27 mouse cellular contexts compared by ENCODE assay signal in the genomic region with DNA sequence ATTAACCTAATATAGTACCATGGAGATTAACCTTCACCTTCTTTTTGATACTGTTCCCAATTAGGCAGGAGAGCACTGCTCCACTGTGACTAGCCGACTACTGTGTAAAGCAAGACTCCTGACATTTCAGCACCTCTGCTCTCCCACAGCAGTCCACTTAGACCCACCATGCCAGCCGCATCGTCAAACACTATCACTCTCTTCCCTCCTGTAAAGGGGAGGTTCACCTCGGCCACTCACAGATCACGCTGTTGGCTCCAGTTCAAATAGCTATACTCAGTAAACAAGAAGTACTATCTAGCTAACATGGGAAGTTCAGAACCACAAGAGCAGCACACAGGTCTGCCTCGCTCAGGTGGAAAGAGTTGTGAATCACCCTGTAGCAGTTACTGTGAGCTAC. TPM values are rescaled to one million over a fixed set of nuclear protein-coding genes. Genes with fewer than 3 reads are reported as not detected.
DNase-seq lines count a peak whose midpoint lies in the region; ATAC-seq and TF ChIP-seq lines count a peak whose summit lies in the region.
"Had no signal": no experiment of that assay in that cellular context is flagged by ENCODE, and none has a peak within 500 bp of the region (broad histone marks: within the 10 kb centered on the region; RNA-seq: fewer than 3 reads in every experiment).

No protein-coding gene starts in this region.

- intact Hi-C loops in heart, postnatal 25 days (cut with DNase I) = no loop called here

- no peak for TF ChIP-seq EP300 in heart, postnatal 0 days (IDR thresholded peaks at IDR 0.05; ENCODE audit: low read depth)

- H3K36me3 ChIP-seq in heart, embryonic 13.5 days = peaks cover 55% of the 10 kb centered on the region
- peaks cover 9% of the 10 kb centered on the region for H3K36me3 ChIP-seq in liver, embryonic 16.5 days (ENCODE audit: control insufficient read depth, insufficient read depth)
- H3K36me3 ChIP-seq in liver, embryonic 11.5 days (ENCODE audit: control insufficient read depth, insufficient read depth, low read length) = peaks cover 6% of the 10 kb centered on the region
- peaks cover 25% of the 10 kb centered on the region for H3K36me3 ChIP-seq in heart, postnatal 0 days (replicated peaks; ENCODE audit: control insufficient read depth, insufficient read depth, low read length)

- no peak overlapping the region for H3K9ac ChIP-seq in heart, embryonic 13.5 days
- no peak overlapping the region for H3K9ac ChIP-seq in liver, embryonic 16.5 days (ENCODE audit: low read depth, low read length)
- H3K9ac ChIP-seq in liver, embryonic 11.5 days (ENCODE audit: low read depth, low read length) = no peak overlapping the region
- H3K9ac ChIP-seq in heart, postnatal 0 days (replicated peaks; ENCODE audit: low read depth, low read length) = no peak overlapping the region
- H3K9ac ChIP-seq: embryonic facial prominence, embryonic 12.5 days; forebrain, postnatal 0 days; intestine, embryonic 15.5 days; limb, embryonic 15.5 days; lung, embryonic 14.5 days; midbrain, embryonic 12.5 days; neural tube, embryonic 12.5 days had no signal

- no peaks in the 10 kb centered on the region for H3K9me3 ChIP-seq in heart, embryonic 13.5 days
- no peaks in the 10 kb centered on the region for H3K9me3 ChIP-seq in liver, embryonic 16.5 days (replicated peaks; ENCODE audit: control insufficient read depth, low read length)
- no peaks in the 10 kb centered on the region for H3K9me3 ChIP-seq in liver, embryonic 11.5 days (ENCODE audit: control insufficient read depth, low read length)
- H3K9me3 ChIP-seq in heart, postnatal 0 days (replicated peaks; ENCODE audit: control insufficient read depth, low read length) = no peaks in the 10 kb centered on the region
- H3K9me3 ChIP-seq: embryonic facial prominence, embryonic 12.5 days; intestine, embryonic 15.5 days; limb, embryonic 10.5 days; limb, embryonic 15.5 days; midbrain, embryonic 12.5 days; neural tube, embryonic 12.5 days had no signal

- WGBS in heart, embryonic 13.5 days = 56% methylated on average over 6 of the region's 6 CpGs
- 70% methylated on average over 6 of the region's 6 CpGs for WGBS in liver, embryonic 16.5 days (ENCODE audit: insufficient replicate concordance)
- 91% methylated on average over 6 of the region's 6 CpGs for WGBS in liver, embryonic 11.5 days
- 31% methylated on average over 6 of the region's 6 CpGs for WGBS in heart, postnatal 0 days

- TF ChIP-seq CTCF in heart, postnatal 0 days (IDR thresholded peaks at IDR 0.05; ENCODE audit: low read depth) = no peak

- DNase-seq in heart, postnatal 25 days (ENCODE audit: low spot score) = no peak
- no peak for DNase-seq in liver, embryonic 11.5 days (ENCODE audit: low spot score)
- peak; percentile 62 for DNase-seq in heart, postnatal 0 days (ENCODE audit: low spot score)
- no peak for DNase-seq in lung, postnatal 14 days
- no peak for DNase-seq in urinary bladder, adult 18-20 months (ENCODE audit: low spot score in 2 of 2)
- DNase-seq: adrenal gland, postnatal 25 days; B cell, adult 2 months; cerebellum, adult 11-12 months; cerebellum, adult 9-11 months; embryo, embryonic 11 days; forebrain, postnatal 0 days; kidney, adult 2 months; kidney, postnatal 36 days; lung, embryonic 14.5 days; right cerebral cortex, postnatal 4 days had no signal

- H3K4me2 ChIP-seq in heart, embryonic 13.5 days = peak overlapping the region; percentile 21
- H3K4me2 ChIP-seq in liver, embryonic 16.5 days (ENCODE audit: low read depth, low read length) = no peak overlapping the region
- H3K4me2 ChIP-seq in liver, embryonic 11.5 days = no peak overlapping the region
- H3K4me2 ChIP-seq in heart, postnatal 0 days (ENCODE audit: low read depth, low read length) = no peak overlapping the region
- H3K4me2 ChIP-seq: embryonic facial prominence, embryonic 12.5 days; intestine, embryonic 15.5 days; limb, embryonic 15.5 days; lung, embryonic 14.5 days; midbrain, embryonic 12.5 days; neural tube, embryonic 12.5 days had no signal

- no peak for ATAC-seq in heart, embryonic 13.5 days (ENCODE audit: extremely low read depth, insufficient number of reproducible peaks, low FRiP score, low TSS enrichment)
- ATAC-seq in liver, embryonic 16.5 days (ENCODE audit: low read depth) = peak; percentile 78
- ATAC-seq in liver, embryonic 11.5 days (replicated peaks; ENCODE audit: low FRiP score) = no peak
- peak; percentile 88 for ATAC-seq in heart, postnatal 0 days (ENCODE audit: insufficient read depth, low read depth)
- peak; percentile 54 for ATAC-seq in megakaryocyte progenitor cell, adult 5-6 weeks (replicated peaks; ENCODE audit: poor library complexity)
- ATAC-seq: forebrain, postnatal 0 days; hindbrain, embryonic 16.5 days had no signal

- H3K27ac ChIP-seq in heart, embryonic 13.5 days (replicated peaks) = peak overlapping the region; percentile 46; the same call in 1 of the 2 replicates
- no peak overlapping the region for H3K27ac ChIP-seq in liver, embryonic 16.5 days (ENCODE audit: low read length)
- no peak overlapping the region for H3K27ac ChIP-seq in liver, embryonic 11.5 days (ENCODE audit: low read depth, low read length)
- H3K27ac ChIP-seq in heart, postnatal 0 days (ENCODE audit: low read depth) = peak overlapping the region; percentile 59; the same call in 1 of the 2 replicates
- H3K27ac ChIP-seq: embryonic facial prominence, embryonic 12.5 days; intestine, embryonic 15.5 days; limb, embryonic 10.5 days; limb, embryonic 15.5 days; midbrain, embryonic 12.5 days; neural tube, embryonic 12.5 days; stomach, postnatal 0 days had no signal

- peaks cover 10% of the 10 kb centered on the region for H3K4me1 ChIP-seq in heart, embryonic 13.5 days
- H3K4me1 ChIP-seq in liver, embryonic 16.5 days (ENCODE audit: control insufficient read depth, low read depth, low read length) = no peaks in the 10 kb centered on the region
- H3K4me1 ChIP-seq in liver, embryonic 11.5 days (replicated peaks; ENCODE audit: control insufficient read depth, insufficient read depth, low read length) = no peaks in the 10 kb centered on the region
- no peaks in the 10 kb centered on the region; the same call in 1 of the 2 replicates for H3K4me1 ChIP-seq in heart, postnatal 0 days (ENCODE audit: control insufficient read depth, insufficient read depth)
- H3K4me1 ChIP-seq: embryonic facial prominence, embryonic 12.5 days; intestine, embryonic 15.5 days; limb, embryonic 10.5 days; limb, embryonic 15.5 days; midbrain, embryonic 12.5 days; neural tube, embryonic 12.5 days had no signal

- H3K27me3 ChIP-seq in heart, embryonic 13.5 days (replicated peaks) = no peaks in the 10 kb centered on the region
- H3K27me3 ChIP-seq in liver, embryonic 16.5 days (ENCODE audit: control insufficient read depth, insufficient read depth, low read depth, low read length) = no peaks in the 10 kb centered on the region
- no peaks in the 10 kb centered on the region for H3K27me3 ChIP-seq in liver, embryonic 11.5 days (replicated peaks; ENCODE audit: control insufficient read depth, insufficient read depth, low read length)
- H3K27me3 ChIP-seq in heart, postnatal 0 days (ENCODE audit: control insufficient read depth, insufficient read depth, low read length) = no peaks in the 10 kb centered on the region
- H3K27me3 ChIP-seq: embryonic facial prominence, embryonic 12.5 days; intestine, embryonic 15.5 days; limb, embryonic 15.5 days; midbrain, embryonic 12.5 days; neural tube, embryonic 12.5 days had no signal

- no peak overlapping the region for H3K4me3 ChIP-seq in heart, embryonic 13.5 days
- no peak overlapping the region for H3K4me3 ChIP-seq in liver, embryonic 16.5 days (ENCODE audit: low read depth, low read length)
- H3K4me3 ChIP-seq in liver, embryonic 11.5 days (ENCODE audit: low read depth, low read length) = no peak overlapping the region
- H3K4me3 ChIP-seq in heart, postnatal 0 days (ENCODE audit: low read depth, low read length) = no peak overlapping the region
- H3K4me3 ChIP-seq: embryonic facial prominence, embryonic 12.5 days; intestine, embryonic 15.5 days; limb, embryonic 10.5 days; limb, embryonic 15.5 days; midbrain, embryonic 12.5 days; myocyte; neural tube, embryonic 12.5 days had no signal

RNA-seq across cellular contexts. Expression of a gene that starts 13.3 kb away (rescaled TPM):
- 15.4 and 15.6 TPM in 2 replicates for polyA plus RNA-seq in heart, embryonic 13.5 days (2015; fragmentation: Nextera tagmentation; extraction: Ambion mirVana)
- total RNA-seq in heart, postnatal 25 days (2021) = 10 to 100 TPM; 28.9 to 35.2 TPM
- 6.8 and 7.2 TPM in 2 replicates for polyA plus RNA-seq in liver, embryonic 16.5 days (2015; fragmentation: Nextera tagmentation; extraction: Ambion mirVana)
- 17.5 and 18.0 TPM in 2 replicates for polyA plus RNA-seq in liver, embryonic 11.5 days (2014; fragmentation: Nextera tagmentation; extraction: Ambion mirVana)
- 16.3 and 24.2 TPM in 2 replicates for total RNA-seq in heart, postnatal 0 days (2014; rRNA removed; ENCODE audit: low replicate concordance)
- 14.7 and 15.7 TPM in 2 replicates for polyA plus RNA-seq in heart, postnatal 0 days (2015; fragmentation: Nextera tagmentation; extraction: Ambion mirVana)
- 19.4 and 20.0 TPM in 2 replicates for total RNA-seq in megakaryocyte progenitor cell, adult 5-6 weeks (2015)
- total RNA-seq in megakaryocyte progenitor cell, adult 5-6 weeks (2017) = 16.7 and 18.1 TPM in 2 replicates

RNA-seq across cellular contexts. Expression of a gene that starts 26.8 kb away (rescaled TPM):
- 44.6 and 48.7 TPM in 2 replicates for polyA plus RNA-seq in heart, embryonic 13.5 days (2015; fragmentation: Nextera tagmentation; extraction: Ambion mirVana)
- total RNA-seq in heart, postnatal 25 days (2021) = 1 to 10 TPM; 5.6 to 6.4 TPM
- polyA plus RNA-seq in liver, embryonic 16.5 days (2015; fragmentation: Nextera tagmentation; extraction: Ambion mirVana) = 89.7 and 97.0 TPM in 2 replicates
- polyA plus RNA-seq in liver, embryonic 11.5 days (2014; fragmentation: Nextera tagmentation; extraction: Ambion mirVana) = 91.0 and 108 TPM in 2 replicates
- 21.0 and 31.7 TPM in 2 replicates for total RNA-seq in heart, postnatal 0 days (2014; rRNA removed; ENCODE audit: low replicate concordance)
- polyA plus RNA-seq in heart, postnatal 0 days (2015; fragmentation: Nextera tagmentation; extraction: Ambion mirVana) = 27.8 and 29.0 TPM in 2 replicates
- 33.1 and 33.4 TPM in 2 replicates for total RNA-seq in megakaryocyte progenitor cell, adult 5-6 weeks (2015)
- 24.1 and 27.9 TPM in 2 replicates for total RNA-seq in megakaryocyte progenitor cell, adult 5-6 weeks (2017)

Comparison
In these comparisons a context has a peak if more than half of its experiments do, and no peak if none do; other contexts are left out.
1. ATAC-seq: peak in liver, embryonic 16.5 days (single experiment), heart, postnatal 0 days (single experiment) and megakaryocyte progenitor cell, adult 5-6 weeks (single experiment); none in heart, embryonic 13.5 days (single experiment) and liver, embryonic 11.5 days (single experiment).
2. H3K27ac ChIP-seq: peak in heart, embryonic 13.5 days (single experiment) and heart, postnatal 0 days (single experiment); none in liver, embryonic 16.5 days (single experiment) and liver, embryonic 11.5 days (single experiment).